Mouse (Mus musculus) adrenal gland, postnatal 14 days (tissue): ENCODE data around the gene Pex6. TPM values are rescaled to one million over a fixed set of nuclear protein-coding genes. Genes with fewer than 3 reads are reported as not detected.
A peak's percentile ranks its signal among the peaks of the same experiment; 100 is the strongest.

ENCODE experiments used
- DNase-seq: peaks from one replicate; pipeline ENCODE4 v3.0.0; 2021; ENCODE audit warnings: mixed read lengths
- long read RNA-seq, 2 experiments: library from polyadenylated mRNA; stranded (forward); transcript quantifications; one replicate each; pipeline ENCODE4 v2.0.0; 2021
- total RNA-seq: library from RNA; stranded (reverse); gene quantifications from 2 replicates; pipeline ENCODE4 v1.2.3, GENCODE M21; 2021

Gene Pex6
- total RNA-seq, result 70.2 and 72.3 TPM in 2 replicates
- long read RNA-seq, experiment 1, transcript Pex6-201 (17 exons, 3,200 nt), result major isoform, 129 of 189 reads
- long read RNA-seq, experiment 1, transcript Pex6-203 (16 exons, 3,383 nt), result minor isoform, 7 of 189 reads
- long read RNA-seq, experiment 1, partial matches to known transcripts, result 18 of 189 reads
- long read RNA-seq, experiment 1, other reads (novel, unspliced or antisense), result 35 of 189 reads
- long read RNA-seq, experiment 2, transcript Pex6-203 (16 exons, 3,383 nt), result minor isoform, 6 of 157 reads
- long read RNA-seq, experiment 2, transcript Pex6-201 (17 exons, 3,200 nt), result major isoform, 114 of 157 reads
- long read RNA-seq, experiment 2, partial matches to known transcripts, result 15 of 157 reads
- long read RNA-seq, experiment 2, other reads (novel, unspliced or antisense), result 21 of 157 reads

DNA sequence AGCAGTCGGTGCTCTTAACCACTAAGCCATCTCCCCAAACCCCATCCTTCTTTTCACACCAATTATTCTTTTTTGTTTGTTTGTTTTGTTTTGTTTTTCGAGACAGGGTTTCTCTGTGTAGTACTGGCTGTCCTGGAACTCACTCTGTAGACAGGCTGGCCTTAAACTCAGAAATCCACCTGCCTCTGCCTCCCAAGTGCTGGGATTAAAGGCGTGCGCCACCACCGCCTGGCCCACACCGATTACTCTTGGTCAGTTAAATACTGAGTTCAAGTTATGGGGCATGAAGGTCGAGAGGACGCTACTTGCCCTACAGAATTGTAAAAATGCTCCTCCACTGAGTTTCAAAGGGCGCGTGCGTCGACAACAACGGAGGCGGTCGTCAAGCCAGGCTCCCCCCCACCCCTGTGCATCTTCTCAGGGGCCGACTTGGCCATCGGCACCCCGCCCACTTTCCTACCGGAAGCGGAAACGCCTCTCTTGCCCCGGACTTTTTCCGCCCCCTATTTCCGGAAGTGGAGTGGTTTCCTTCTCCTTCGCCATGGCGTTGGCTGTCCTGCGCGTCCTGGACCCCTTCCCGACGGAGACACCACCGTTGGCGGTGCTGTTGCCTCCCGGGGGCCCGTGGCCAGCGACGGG, at the start of gene Pex6:
Gene Pex6, plus strand, starts transcription at position 505 of the 639 bp plus-strand sequence.
- peak; percentile 96 for DNase-seq

DNA sequence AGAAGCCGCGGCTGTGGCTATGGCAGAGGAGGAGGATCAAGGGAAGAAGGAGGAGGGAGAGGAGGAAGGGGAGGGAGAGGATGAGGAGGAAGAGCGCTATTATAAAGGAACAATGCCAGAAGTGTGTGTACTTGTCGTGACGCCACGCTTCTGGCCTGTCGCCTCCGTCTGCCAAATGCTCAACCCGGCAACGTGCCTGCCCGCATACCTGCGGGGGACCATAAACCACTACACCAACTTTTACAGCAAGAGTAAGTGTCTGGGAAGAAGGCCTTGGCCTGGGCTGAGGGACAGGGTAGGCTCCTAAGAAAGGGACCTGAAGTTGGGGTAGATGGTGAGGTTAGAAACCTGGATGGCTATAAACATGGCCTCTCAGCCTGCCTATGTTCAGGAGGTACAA, 49.3 kb upstream of the Pex6 start:
- no peak for DNase-seq

DNA sequence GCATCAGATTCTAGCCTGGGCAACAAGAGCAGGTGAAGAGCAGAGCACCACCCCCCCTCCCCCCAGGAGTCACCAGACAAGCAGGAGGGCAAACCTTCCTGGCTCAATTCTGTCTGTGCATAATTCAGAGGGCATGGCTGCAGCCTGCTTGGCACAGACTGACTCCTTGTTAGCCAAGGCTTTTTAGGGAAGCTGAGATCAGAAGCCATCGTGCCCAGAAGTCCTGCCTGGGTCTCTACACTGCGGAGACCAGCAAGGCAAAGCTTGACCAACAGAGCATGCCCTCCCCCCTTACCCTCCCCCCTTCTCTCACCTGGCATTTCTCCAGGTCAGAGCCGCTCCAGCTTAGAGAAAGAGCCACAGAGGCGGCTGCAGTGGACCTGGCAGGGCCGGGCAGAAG, 48.5 kb upstream of the Pex6 start:
- no peak for DNase-seq

DNA sequence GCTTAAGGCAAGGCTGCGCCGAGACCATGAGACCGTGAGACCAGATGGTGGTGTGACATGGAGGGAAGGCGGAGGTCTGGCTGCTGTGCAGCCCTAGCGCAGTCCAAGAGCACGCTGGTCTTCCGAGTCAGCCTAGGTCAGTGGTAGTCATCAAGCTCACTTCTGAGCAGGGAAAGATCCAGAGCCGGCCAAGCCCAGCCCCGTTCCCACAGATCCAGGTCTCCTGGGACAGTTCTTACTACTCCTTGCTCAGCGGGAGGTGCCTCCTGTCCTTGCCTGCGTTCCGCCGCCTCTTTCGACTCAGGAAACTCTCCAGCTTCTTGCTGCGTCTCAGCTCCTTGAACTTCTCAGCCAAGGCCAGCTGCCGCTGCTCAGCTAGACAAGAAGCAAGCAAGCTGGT, 43.6 kb upstream of the Pex6 start:
- peak; percentile 72 for DNase-seq

DNA sequence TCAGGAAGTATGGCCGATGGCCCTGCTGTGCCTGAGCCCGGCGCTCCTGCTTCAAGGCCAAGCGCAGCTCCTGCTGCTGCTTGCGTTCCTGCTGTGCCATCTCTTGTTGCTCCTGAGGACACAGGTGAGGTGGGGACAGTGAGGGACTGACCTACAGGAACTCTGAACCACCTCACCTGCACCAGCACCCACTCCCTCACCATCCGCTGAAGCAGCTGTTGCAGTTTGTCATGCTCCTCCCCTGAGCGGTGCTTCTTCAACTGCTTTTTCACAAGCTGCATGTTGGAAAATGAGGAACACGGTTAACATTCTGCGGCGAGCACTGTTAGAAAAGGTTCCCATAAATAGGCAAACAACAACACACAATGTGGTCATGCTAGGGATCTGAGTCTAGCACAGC, 41.4 kb upstream of the Pex6 start:
- no peak for DNase-seq

DNA sequence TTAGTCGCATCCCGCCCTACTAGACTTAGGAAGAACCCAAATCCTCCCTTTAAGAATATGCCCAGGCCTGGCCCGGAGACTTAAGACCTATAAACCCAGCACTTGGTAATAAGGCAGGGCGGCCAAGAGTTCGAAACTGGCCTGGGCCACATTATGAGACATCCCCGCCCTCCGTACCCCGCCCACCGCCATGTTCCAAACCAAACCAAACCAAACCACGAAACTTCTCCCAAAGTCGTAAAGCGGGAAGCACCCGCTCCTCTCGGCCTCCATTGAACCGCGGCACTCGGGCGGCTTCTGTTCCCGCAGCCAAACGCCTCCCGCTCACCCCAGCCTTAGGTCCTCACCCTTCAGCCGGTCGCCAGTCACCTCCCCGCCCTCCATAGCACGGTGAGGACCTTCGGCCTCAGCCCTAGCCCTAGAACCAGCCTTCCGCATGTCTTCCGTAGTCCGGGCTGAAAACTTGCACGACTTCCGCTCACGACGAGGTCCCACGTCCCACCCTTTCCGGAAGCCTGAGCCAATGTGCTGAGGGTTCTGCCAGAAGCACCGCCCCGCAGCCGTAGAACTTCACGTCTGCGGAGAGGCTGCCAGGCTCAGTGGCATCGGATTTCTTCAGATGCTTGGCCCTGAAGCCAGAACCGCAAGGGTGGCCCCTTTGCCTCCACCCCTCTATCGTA, 37.3 kb upstream of the Pex6 start, which contains the start of gene Rrp36:
Gene Rrp36, minus strand, starts transcription at position 503 of the 680 bp plus-strand sequence.
- DNase-seq, result peak; percentile 96

DNA sequence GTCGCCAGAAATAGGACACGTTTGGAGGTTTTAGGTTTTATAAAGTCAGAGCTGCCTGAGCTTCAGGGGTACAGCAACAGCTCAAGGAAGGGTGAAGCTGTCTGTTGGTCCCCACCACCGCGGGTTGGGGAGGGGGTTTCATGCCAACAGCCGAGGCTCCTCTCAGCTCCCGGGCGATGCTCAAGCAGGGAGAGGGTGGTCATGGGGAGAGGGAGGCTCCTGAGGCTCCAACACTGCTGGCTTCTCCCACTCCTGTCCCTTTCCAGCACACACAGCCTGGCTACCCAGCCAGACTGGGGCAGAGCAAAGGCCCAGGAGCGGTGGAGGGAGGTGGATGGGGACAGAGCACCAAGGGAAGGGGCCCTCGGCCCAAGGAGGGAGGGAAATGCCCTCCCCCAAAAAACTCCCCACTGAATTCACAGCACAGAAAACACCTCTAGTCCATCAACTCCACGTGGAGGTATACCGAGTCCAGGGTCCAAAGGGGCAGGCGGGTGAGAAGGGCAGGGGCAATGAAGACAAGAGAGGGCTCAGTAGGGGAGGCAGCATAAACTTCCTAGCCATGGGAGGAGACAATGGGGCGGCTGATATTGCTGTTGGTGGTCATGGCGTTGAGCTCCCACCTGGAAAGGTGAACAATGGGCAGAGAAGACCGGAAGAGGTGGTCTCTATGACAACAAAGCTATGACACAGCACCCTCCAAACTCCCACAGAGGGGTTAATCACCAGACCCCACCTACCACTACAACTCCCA, 36.6 kb upstream of the Pex6 start:
- DNase-seq, result no peak

DNA sequence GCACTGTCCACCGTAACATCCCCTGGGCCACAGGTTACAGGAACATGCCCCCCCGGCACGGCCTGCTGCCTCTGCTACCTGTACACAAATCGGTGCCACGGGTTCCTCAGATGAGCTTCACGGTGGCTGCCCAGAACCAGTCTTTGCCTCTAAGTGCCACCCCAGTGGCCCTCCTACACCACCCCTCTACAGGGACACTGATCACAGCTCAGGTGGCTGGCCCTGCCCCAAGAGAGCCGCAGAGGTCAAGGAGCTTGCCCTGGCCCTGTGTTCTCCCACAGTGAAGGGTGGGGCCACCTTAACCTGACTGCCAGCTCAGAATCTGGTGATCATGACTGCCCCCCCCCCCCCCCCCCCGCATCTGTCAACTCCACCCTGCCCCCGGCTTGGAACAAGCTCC, 32.8 kb upstream of the Pex6 start, which contains the start of gene Mea1:
Gene Mea1, plus strand, starts transcription at position 378 of the 400 bp plus-strand sequence.
- DNase-seq, result no peak

DNA sequence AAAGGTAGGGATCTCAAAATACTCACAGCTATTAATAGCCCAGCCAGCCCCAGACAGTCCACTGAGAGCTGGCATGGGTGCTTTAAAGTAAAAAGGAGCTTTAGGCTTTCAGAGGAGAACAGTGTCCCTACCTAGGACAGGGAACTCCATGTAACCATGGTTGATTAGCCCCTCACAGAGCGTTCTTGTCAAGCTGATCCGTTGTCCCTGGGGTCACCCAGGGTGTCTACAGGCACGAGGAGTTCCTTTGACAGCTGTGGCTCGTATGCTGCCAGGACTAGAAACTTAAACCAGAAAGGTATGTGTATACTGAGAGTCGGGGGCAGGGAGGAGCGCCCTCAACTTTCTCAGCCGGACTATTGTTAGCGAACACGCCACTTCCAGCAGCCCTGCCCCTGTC, 32.4 kb upstream of the Pex6 start:
- DNase-seq, result no peak

DNA sequence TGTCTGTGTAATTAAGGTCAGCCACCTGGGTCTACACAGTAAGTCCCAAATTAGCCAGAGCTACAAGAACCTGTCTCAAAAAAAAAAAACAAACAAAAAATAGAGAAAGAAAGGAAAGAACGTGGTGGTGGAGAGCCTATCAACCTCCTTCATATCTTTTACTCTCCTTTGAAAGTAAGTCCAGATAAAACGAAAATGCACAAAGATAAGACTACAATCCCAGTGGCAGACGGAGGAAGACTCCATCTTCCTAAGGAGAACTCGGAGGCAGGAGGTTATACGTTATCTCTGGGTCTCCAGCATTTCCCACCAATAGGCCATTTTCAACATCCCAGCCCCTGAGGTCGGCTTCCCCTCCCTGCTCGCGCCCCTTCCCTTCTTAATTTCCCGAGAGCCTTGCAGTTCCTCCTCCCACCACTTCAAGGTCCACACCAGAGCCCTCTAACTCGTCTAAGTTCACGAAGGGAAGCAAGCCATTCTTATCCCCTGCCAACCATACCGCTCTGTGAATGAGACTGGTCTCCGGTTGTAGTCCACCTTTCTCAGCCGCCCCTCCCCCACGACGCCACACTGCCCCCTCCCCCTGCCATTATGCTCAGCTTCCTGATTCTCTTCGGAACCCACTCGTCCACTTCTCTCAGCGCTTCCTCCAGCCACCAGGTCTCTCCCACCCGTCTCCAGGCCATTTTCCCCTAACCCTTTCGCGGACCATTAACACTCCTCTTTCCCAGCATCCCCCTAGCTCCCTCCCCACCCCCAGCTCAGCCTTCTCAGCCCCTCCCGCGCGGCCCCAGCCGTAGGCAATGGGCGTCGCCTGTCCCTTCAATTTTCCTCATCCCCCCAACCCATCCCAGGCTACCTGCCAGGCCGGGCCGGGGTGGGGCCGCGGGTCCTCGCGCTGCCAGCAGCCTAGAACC, 31.2 kb upstream of the Pex6 start:
- peak; percentile 76 for DNase-seq

DNA sequence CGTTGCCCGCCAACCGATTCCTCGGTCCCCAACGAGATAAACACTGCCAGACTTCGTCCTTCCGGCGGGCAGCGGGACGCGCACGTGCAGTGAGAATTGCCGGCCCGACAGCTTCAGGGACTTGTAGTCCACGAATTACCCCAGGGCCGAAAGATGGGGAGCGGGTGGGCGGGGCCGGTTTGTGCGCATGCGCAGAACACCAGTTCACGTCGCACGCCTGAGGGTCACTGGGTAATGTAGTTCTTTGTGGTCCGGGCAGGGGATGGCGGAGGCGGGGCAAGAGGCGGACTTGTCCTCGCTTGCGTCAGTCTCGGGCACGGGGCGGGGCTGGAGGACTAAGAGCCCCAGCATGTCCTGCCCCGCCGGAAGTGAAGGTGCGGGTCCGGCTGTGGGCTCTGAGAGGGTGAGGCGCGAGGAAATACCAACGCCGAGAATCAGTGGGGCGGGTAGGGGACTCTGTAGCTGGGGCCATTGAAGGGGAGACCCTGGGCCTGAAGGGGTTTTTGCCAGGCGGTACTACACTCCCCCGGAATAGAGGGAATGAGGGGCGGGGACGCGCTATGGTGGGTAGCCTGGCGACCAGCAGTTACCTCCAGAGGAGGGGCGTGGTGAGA, 30.4 kb upstream of the Pex6 start, which contains the start of gene Klhdc3:
Gene Klhdc3, minus strand, starts transcription at position 155 of the 614 bp plus-strand sequence.
- DNase-seq, result peak; percentile 99

DNA sequence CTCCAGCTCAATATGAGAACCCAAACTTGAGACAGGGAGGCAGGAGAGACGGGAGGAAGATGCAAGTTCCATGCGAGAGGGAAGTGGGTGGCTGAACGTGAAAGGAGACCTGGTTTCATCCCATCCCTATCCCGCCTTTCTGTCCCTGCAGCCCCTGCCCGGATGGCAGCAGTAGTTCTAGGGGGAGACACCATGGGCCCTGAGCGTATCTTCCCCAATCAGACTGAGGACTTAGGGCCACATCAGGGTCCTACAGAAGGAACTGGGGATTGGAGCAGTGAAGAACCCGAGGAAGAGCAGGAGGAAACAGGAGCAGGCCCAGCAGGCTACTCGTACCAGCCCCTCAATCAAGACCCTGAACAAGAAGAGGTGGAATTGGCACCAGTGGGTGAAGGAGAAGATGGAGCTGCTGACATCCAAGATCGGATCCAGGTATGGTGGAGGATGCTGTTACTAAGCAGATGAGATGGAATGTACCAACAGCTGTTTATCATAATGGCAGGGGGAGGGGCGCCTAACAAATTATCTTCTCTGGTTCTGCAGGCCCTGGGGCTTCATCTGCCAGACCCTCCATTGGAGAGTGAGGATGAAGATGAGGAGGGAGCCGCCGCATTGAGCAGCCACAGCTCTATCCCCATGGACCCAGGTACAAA, 29.7 kb upstream of the Pex6 start:
- DNase-seq, result no peak

DNA sequence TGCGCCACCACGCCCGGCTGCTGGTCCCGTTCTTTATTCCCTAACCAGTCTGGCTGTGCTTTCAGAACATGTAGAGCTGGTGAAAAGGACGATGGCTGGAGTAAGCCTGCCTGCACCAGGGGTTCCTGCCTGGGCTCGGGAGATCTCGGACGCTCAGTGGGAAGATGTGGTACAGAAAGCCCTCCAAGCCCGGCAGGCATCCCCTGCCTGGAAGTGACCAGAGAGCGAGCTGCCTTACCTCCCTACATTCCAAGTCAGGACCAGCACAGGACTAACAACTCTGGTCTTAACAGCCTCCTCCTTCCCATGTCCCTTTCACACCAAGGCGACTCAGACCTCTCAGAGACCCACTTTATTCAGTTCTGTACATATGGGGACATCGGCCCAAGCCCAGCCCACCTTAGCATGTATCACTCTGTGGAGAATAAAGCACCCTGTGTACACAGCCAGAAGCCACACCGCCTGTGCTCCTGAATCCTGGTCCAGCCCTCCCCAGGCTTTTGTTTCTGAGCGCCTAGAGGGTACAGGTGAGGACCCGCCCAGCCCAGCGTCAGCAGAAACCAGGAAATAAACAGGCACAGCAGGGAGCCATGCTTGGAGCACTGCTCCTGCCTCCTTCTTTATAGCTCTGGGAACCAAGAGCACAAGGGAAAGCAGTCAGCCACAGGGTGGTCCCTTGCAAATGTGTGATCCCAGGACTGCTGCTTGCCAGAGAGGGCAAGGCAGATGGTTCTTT, 28.4 kb upstream of the Pex6 start:
- DNase-seq, result no peak

DNA sequence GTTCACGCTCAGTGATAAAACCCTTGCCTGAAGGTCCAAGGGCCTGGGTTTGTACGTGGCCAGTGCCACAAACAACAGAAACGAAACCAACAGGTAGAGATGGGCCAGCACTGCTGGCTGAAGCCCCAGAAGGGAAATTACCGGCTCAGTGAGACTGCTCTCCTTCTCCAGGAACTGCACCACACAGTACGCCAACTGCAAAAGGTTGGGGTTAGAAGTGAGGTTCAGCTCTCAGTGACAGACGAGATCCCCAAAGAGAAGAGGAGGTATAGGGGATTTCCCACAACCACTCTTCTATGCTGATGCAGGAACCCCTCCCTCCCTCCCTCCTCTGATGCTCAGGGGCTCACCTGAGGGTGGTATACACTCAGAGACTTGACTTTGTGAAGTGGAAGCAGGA, 25.4 kb upstream of the Pex6 start:
- no peak for DNase-seq

DNA sequence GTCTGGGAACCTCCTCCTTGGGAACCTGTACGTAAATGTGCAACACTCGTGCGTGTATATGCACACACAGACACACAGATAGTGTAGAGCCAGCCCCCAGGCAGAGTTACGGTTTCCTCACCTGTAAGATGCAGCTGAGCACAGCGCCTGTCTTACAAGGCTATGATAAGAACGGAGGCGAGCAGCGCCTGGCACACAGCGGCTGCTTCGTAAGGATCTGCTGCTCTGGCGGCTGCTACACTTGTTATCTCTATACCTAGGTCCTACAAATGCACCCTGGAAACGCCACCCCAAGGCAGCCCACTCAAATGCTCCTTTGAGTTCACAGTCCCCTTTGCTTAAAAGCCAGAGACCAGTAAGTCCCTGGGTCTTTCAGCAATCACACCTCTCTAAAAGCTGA, 20.6 kb upstream of the Pex6 start:
- no peak for DNase-seq

DNA sequence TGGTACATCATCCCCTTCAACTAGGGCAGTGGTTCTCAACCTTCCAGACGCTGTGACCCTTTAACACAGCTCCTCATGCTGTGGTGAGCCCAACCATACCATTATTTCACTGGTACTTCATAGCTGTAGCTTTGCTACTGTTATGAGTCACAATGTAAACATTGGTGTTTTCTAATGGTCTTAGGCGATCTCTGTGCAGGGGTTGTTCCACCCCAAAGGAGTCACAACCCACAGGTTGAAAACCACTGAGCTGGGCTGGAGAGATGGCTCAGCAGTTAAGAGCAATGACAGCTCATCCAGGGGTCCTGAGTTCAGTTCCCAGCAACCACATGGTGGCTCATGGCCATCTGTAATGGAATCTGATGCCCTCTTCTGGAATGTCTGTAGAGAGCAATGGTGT, 19.9 kb upstream of the Pex6 start:
- DNase-seq, result no peak

DNA sequence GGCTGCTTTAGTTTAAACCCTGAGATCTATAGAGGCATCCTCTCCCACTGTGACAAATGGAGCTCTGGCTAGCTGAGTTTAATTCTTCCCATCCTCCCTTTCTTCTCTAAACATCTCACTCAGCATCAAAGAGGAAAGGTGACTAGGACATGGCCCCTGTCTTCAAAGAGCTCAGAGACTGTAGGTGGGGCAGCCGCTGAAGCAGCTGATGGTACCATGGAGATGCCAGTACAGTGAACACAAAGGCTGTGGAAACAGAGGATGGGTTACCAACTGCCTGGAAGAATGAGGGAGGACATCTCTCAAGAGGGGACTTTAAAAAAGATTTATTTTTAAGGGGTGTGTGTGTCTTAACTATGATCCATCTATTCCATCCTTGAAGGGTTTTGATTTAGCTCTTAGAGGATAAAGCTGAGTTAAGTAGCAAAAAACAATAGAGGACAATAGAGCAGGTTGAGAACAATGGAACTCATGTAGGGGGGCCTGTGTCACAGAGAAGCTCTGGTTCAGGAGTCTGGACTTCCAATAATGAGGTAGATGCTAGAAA, 16.7 kb upstream of the Pex6 start:
- DNase-seq, result no peak

DNA sequence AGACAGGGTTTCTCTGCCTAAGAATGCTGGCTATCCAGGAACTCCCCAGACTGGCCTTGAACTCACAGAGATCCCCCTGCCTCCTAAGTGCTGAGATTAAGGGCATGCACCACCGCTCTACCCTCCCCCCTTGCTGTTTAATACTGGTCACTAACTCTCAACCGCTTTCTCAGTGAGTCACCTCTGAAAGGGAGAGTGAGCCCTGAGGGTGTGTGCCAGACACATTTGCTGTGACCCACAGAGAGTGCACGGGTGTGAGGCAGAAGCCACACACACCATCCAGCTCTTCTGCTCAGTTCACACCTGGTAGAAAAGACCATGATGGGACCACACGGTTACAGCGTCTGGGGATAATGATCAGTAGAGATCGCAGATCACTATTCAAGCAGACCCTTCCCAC, 12.7 kb upstream of the Pex6 start:
- peak; percentile 39 for DNase-seq

DNA sequence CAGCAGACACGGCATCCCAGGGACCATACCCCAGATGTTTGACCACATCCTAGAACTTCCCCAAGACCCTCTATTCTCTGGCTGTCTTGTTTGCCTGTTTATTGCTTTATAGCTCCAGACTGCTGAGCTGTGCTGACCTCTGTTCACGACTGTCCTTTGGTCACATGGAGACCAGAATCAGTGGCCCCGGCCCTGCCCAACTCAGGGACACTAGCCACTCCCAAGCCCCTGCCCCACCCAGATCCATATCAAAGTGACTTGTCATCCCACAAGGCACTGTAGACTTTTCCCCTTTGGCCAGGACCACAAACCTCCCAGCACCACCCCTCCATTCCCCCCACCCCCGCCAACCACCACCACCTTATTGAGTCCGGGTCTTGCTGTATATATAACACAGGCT, 12.0 kb upstream of the Pex6 start:
- DNase-seq, result no peak
